Mouse (Mus musculus) heart, adult 2 months (tissue): ENCODE results near the gene Ctxn2.

Experiments used
- CTCF ChIP-seq: fragments of 200-600 bp; IDR thresholded peaks from 2 replicates; pipeline ENCODE4 v1.8.1; 2022; ENCODE audit warnings: antibody characterized with exemption, mild to moderate bottlenecking, moderate library complexity
- POLR2A ChIP-seq: fragments of 200-500 bp; IDR thresholded peaks from 2 replicates; pipeline ENCODE4 v1.6.1; 2011; ENCODE audit warnings: mild to moderate bottlenecking, low read depth, low read length, control low read depth; ENCODE audit not compliant: insufficient read depth

DNA sequence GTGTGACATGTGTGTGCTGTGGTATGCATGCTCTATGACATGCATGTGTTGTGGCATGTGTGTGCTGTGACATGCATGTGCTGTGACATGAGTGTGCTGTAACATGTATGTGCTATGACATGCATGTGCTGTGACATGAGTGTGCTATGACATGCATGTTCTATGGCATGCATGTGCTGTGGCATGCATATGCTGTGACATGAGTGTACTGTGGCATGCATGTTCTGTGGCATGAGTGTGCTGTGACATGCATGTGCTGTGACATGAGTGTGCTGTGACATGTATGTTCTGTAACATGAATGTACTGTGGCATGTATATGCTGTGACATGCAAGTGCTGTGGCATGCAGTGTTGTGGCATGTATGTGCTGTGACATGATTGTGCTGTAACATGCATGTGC, 56.4 kb downstream of the Ctxn2 start:
- TF ChIP-seq POLR2A (no peak), CTCF (no peak)
